In genomic region chr1:152687099-152687730, GRCm38 (mm10) we compare ENCODE assay signal across 8 mouse cellular contexts.
DNase-seq lines count a peak whose midpoint lies in the region; ATAC-seq and TF ChIP-seq lines count a peak whose summit lies in the region.

No protein-coding gene starts in this region.

- intact Hi-C loops in heart, adult 2 months (cut with DNase I): no loop called here
- intact Hi-C loops in left cerebral cortex, postnatal 25 days (cut with DNase I): no loop called here

- TF ChIP-seq EP300 in heart, adult 2 months (IDR thresholded peaks at IDR 0.05; ENCODE audit: insufficient read depth, low read depth, low read length): no peak

- H3K36me3 ChIP-seq in heart, adult 2 months (ENCODE audit: control insufficient read depth, insufficient read depth, low read length): peaks cover 9% of the 10 kb centered on the region
- no peaks in the 10 kb centered on the region for H3K36me3 ChIP-seq in kidney, postnatal 0 days (ENCODE audit: insufficient read depth, low read length)
- no peaks in the 10 kb centered on the region for H3K36me3 ChIP-seq in macrophage (ENCODE audit: inconsistent target)

- 0 out of 2 replicates have a peak overlapping the region, but pooled peaks have one; percentile 8 for H3K4me2 ChIP-seq in kidney, postnatal 0 days (ENCODE audit: low read length)

- H3K9me3 ChIP-seq in kidney, postnatal 0 days (replicated peaks; ENCODE audit: low read length): no peaks in the 10 kb centered on the region

- H3K4me1 ChIP-seq in heart, adult 2 months (ENCODE audit: control insufficient read depth, insufficient read depth, low read length): peaks cover 17% of the 10 kb centered on the region
- H3K4me1 ChIP-seq in kidney, postnatal 0 days (replicated peaks; ENCODE audit: insufficient read depth, low read length): 0 out of 2 replicates have a peak, but pooled peaks cover 8% of the 10 kb centered on the region

- peak; percentile 73 for ATAC-seq in kidney, postnatal 0 days (replicated peaks; ENCODE audit: low FRiP score, low read depth)
- ATAC-seq in monocyte, adult 5-6 weeks (replicated peaks; ENCODE audit: insufficient number of reproducible peaks, low FRiP score, low TSS enrichment, poor library complexity, severe bottlenecking): no peak

- peak; percentile 26 for DNase-seq in ovary, postnatal 10 days (ENCODE audit: low spot score)
- DNase-seq in ovary, adult 18-20 months (ENCODE audit: low spot score): no peak
- peak; percentile 56 to 58 for DNase-seq in heart, adult 2 months
- DNase-seq in kidney, postnatal 0 days (ENCODE audit: low spot score): peak; percentile 76
- DNase-seq in right cerebral cortex, adult 18-20 months: no peak
- no peak for DNase-seq in left cerebral cortex, postnatal 25 days (ENCODE audit: low spot score in 2 of 2)

- TF ChIP-seq CTCF in heart, adult 2 months (IDR thresholded peaks at IDR 0.05): no peak
- TF ChIP-seq CTCF in kidney, postnatal 0 days (IDR thresholded peaks at IDR 0.05; ENCODE audit: low read depth): 0 out of 2 replicates have a peak, but pooled peaks have one; percentile 4

- H3K79me2 ChIP-seq in heart, adult 2 months (replicated peaks; ENCODE audit: control insufficient read depth, insufficient read depth, low read length): no peaks in the 10 kb centered on the region
- no peaks in the 10 kb centered on the region for H3K79me2 ChIP-seq in macrophage (ENCODE audit: inconsistent target)

- no peak overlapping the region for H3K9ac ChIP-seq in heart, adult 2 months (ENCODE audit: low read depth, low read length)
- no peak overlapping the region for H3K9ac ChIP-seq in kidney, postnatal 0 days (ENCODE audit: low read depth, low read length)

- WGBS in heart, adult 2 months: 25% methylated on average over 6 of the region's 6 CpGs
- WGBS in kidney, postnatal 0 days: 10% methylated on average over 6 of the region's 6 CpGs
- 61% methylated on average over 6 of the region's 6 CpGs for WGBS in macrophage (ENCODE audit: missing documents)

- no peak for TF ChIP-seq POLR2A in heart, adult 2 months (IDR thresholded peaks at IDR 0.05; ENCODE audit: insufficient read depth, low read depth, low read length)

- no peak overlapping the region for H3K4me3 ChIP-seq in heart, adult 2 months
- H3K4me3 ChIP-seq in kidney, postnatal 0 days (replicated peaks; ENCODE audit: low read depth, low read length): no peak overlapping the region
- no peak overlapping the region for H3K4me3 ChIP-seq in macrophage (ENCODE audit: inconsistent target)

- peak overlapping the region; percentile 59 for H3K27ac ChIP-seq in heart, adult 2 months
- peak overlapping the region; percentile 83 for H3K27ac ChIP-seq in kidney, postnatal 0 days
- H3K27ac ChIP-seq in macrophage: peak overlapping the region; percentile 65

- H3K27me3 ChIP-seq in heart, adult 2 months (ENCODE audit: control insufficient read depth, insufficient read depth, low read length): no peaks in the 10 kb centered on the region
- H3K27me3 ChIP-seq in kidney, postnatal 0 days (ENCODE audit: insufficient read depth, low read length): no peaks in the 10 kb centered on the region

Comparison
In these comparisons a context has a peak if more than half of its experiments do, and no peak if none do; other contexts are left out.
1. DNase-seq: peak in ovary, postnatal 10 days (single experiment), heart, adult 2 months (2 of 2) and kidney, postnatal 0 days (single experiment); none in ovary, adult 18-20 months (single experiment), right cerebral cortex, adult 18-20 months (single experiment) and left cerebral cortex, postnatal 25 days (0 of 2).
2. Peak in every context shown above with its lines, with median percentiles within 50 percentile points of each other: H3K27ac ChIP-seq.